Mouse (Mus musculus) heart, postnatal 10 days (tissue): ENCODE data around the gene Gps2. TPM values are rescaled to one million over a fixed set of nuclear protein-coding genes. Genes with fewer than 3 reads are reported as not detected.

Source experiments
- DNase-seq, 2 experiments: peaks; one replicate each; pipeline ENCODE4 v3.0.0; 2021
- intact Hi-C: fragments of 180-260 bp; cut with DNase I; formaldehyde crosslinking; loops from one replicate; pipeline ENCODE4 v1.15.1; 2025
- total RNA-seq, 2 experiments: library from RNA; stranded (reverse); gene quantifications; 2 replicates each; pipeline ENCODE4 v1.2.3; 2021

Gps2 gene
- 10 to 100 TPM; 29.4 to 30.5 TPM for total RNA-seq

- intact Hi-C loops: no loop called here
Measured at GRCm38 (mm10) chr11:69913554-69914371, at the start of gene Gps2. Gene Gps2 (plus strand): TSS chr11:69913888.

GRCm38 (mm10) chr11:69864138-69864860 lies 49.4 kb upstream of the Gps2 start:
- intact Hi-C loops: no loop called here
- DNase-seq: no peak

More at GRCm38 (mm10) chr11:69913554-69914371, at the start of gene Gps2:
- peak; percentile 95 to 96 for DNase-seq

- intact Hi-C loops: no loop called here
- DNase-seq: no peak
Measured at GRCm38 (mm10) chr11:69865561-69865960, 48.1 kb upstream of the Gps2 start.

- no peak for DNase-seq
- intact Hi-C loops: no loop called here
Measured at GRCm38 (mm10) chr11:69867335-69867734, 46.4 kb upstream of the Gps2 start.

- intact Hi-C loops: no loop called here
- no peak for DNase-seq
Measured at GRCm38 (mm10) chr11:69870289-69871069, 43.2 kb upstream of the Gps2 start.

DNA sequence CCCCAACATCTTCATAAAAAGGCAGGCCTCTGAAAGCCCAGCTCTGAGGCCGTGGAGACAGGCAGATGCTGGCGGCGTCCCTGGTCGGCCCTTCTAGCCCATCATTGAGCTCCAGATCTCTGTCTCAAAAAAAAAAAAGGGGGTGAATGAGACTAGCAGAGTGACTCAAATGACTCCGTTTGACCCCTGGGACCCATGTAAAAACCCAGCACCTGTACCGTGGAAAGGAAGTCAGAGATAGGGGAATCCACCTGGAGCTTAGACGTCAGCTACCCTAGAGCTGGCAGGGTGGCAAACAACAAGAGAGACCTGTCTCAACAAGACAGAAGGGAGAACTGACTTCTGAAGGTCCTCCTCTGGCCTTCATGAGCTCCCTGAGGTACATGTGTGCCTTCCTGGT lies 41.9 kb upstream of the Gps2 start:
- intact Hi-C loops: no loop called here
- DNase-seq: no peak

DNA sequence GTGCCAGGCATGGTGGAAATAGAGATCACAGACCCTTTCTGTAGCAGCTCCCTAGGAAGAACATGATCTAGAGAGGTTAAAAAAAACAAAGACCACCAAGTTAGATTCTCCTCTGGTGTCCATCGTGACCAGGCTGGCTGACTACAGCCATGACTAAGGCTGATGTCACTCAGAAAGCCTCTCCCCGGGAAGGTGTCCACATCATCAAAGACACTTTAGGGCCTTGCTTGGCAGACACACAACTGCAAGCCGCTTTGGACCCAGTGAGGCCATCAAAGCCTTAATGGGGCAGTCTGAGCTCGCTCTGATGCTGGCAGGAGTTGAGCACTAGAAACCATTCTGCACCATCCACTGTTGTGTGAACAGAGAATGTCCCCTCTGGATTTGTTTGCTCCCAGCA lies 41.2 kb upstream of the Gps2 start:
- DNase-seq: no peak
- intact Hi-C loops: no loop called here

DNA sequence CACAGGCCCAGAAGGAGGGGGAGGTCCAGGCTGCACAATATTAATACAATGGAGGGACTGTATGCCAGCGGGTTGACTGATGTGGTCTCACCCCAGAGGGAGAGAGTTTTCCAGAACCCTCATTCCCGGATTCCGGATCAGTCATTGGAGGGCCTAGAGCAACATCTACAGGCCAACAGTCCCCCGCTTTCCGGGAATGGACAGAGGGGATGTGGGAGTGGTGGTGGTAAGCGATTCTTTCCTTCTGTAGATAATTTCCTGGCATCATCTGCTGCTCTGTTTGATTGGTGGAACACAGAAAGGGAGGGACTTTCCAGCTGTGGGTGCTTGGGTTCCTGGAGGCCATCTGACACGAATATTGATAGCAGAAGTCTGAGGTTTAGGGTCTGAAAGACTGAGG lies 37.5 kb upstream of the Gps2 start:
- intact Hi-C loops: loop anchor here (2.0 to 5.0 kb wide), 3 partner anchors 71 to 149 kb away; partner anchors contain the start of genes Polr2a and Tmem102
- peak; percentile 78 to 81 for DNase-seq

- intact Hi-C loops: loop anchor here (1.0 to 5.0 kb wide), 4 partner anchors 72 to 195 kb away; partner anchors contain the start of genes Polr2a, Senp3 and Tmem102
- peak; percentile 92 to 95 for DNase-seq
Measured at GRCm38 (mm10) chr11:69876867-69877266, 36.8 kb upstream of the Gps2 start.

GRCm38 (mm10) chr11:69877878-69878277 lies 35.8 kb upstream of the Gps2 start, which contains the start of gene Tmem95:
Gene Tmem95 (minus strand): TSS chr11:69878018.
- intact Hi-C loops: loop anchor here (1.0 to 5.0 kb wide), 4 partner anchors 73 to 196 kb away; partner anchors contain the start of genes Polr2a, Senp3 and Tmem102
- DNase-seq: no peak

GRCm38 (mm10) chr11:69878399-69878798 lies 35.3 kb upstream of the Gps2 start:
- intact Hi-C loops: loop anchor here (5.0 kb wide), 1 partner anchor 151 kb away; no protein-coding TSS in a partner anchor
- DNase-seq: no peak

GRCm38 (mm10) chr11:69878952-69879351 lies 34.7 kb upstream of the Gps2 start:
- intact Hi-C loops: loop anchor here (5.0 kb wide), 1 partner anchor 152 kb away; no protein-coding TSS in a partner anchor
- no peak for DNase-seq

DNA sequence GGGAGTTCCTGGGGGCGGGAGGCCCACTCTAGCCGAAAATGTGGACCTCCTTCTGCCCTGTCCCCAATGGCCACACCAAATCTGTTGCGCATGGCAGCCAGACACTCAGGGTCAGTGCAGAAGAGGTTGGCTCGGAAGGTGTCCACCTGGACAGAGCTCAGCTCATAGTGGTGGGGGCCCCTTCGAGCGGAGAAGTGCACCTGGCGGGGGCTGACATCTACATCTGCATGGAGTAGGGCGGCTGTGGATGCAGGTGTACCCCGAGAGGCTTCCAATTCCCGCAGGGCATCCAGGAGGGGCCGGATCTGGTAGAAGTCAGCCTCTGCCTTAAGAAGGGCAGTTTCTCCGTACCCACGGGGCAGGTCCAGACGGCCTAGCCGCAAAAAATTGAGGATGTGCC lies 34.0 kb upstream of the Gps2 start:
- no peak for DNase-seq
- intact Hi-C loops: loop anchor here (1.0 to 5.0 kb wide), 3 partner anchors 39 to 152 kb away; no protein-coding TSS in a partner anchor

GRCm38 (mm10) chr11:69880506-69880852 lies 33.2 kb upstream of the Gps2 start:
- peak; percentile 83 to 86 for DNase-seq
- intact Hi-C loops: loop anchor here (1.0 to 2.0 kb wide), 2 partner anchors 38 to 69 kb away; no protein-coding TSS in a partner anchor

DNA sequence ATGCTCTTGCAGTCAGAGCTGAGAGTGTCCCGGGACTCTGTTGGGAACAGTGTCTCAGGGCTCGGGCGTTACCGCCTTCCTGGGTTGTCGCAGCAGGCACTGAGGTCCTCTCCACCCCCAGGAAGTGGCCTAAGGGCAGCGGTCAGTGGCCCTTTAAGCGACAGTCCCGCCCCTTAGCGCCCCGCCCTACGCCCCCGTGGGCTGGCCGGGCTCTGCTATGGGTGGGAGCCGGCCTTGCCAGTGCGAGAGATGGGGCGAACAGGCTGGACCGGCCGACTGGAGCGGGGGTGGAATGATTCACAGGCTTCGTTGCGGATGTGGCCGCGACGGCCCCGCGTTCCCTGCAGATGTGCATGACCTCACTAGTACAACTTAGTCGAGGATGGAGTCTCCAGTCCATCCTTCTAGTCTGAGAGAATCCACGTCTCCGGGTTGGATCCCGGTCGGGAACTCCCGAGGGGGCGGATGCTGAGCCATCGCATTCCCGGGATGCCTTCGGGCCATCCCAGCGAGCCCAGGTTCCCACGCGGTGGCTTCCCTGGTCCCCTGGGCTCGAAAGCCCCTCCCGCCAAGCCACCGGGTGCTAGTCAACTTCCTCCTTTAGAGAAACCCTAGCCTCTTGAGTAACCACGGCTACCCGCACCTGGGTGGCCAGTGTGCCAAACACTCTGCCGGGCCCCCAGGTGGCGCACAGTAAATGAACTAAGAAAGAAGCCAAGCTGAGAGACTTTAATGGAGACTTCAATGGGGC lies 32.7 kb upstream of the Gps2 start, which contains the start of gene Kctd11:
TSS of gene Kctd11 (minus strand) at position 554 of the 751 bp plus-strand sequence.
- peak; percentile 92 to 94 for DNase-seq
- intact Hi-C loops: loop anchor here (1.0 to 2.0 kb wide), 2 partner anchors 38 to 68 kb away; no protein-coding TSS in a partner anchor

DNA sequence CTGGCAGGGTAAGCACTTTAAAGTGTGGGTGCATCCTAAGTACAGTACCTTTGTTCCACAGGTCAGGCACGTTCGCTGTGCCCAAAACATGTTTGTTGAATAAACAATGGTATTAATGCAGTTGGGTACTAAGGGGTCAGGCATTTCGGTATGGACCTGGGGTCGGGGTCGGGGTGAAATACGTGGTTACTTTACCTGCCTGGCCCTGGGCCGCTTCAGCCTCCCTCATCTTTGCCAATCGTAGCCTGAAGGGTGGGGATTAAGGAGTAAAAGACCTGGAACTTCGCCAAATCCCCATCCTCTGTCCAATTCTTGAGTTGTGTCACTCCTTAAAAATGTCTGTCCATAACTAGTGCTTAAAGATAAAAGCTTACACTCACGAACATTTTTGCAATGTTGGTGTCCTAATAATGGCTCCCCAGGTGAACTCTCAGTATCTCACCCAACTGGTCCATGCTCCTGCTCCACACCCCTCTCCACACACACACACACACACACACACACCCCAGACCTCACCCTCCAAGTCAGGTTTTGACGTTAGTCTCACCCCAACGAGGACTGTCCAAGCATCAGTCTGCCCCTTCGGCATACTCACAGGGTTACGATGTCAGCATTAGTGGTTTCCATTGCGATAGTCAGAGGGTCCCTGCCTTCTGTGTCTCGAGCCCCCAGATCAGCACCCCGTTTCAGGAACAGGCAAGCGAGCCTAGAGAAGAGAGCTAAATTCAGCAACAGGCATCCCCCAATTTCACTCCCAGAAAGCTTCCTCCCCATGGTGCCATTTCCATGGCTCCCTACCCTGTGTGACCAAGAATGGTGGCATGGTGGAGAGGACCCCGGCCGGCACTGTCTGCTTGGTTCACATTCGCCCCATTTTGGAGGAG lies 31.7 kb upstream of the Gps2 start:
- no peak for DNase-seq
- intact Hi-C loops: loop anchor here (2.0 kb wide), 1 partner anchor 37 kb away; no protein-coding TSS in a partner anchor

DNA sequence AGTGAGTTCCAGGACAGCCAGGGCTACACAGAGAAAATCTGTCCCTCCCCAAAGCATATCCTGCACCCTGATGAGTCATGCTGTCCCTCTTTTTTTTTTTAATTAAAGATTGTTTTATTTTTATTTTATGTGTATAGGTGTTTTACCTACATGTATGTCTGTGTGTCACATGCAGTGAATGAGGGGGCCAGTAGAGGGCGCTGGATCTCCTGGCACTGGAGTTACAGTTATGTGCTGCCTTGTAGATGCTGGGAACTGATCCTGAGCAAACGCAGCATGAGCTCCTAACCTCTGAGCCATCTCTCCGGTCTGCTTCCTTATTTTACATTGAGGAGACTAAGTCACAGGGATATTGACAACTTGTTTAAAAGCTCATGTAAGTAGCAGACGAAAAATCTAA lies 30.6 kb upstream of the Gps2 start:
- DNase-seq: no peak

GRCm38 (mm10) chr11:69883527-69884151 lies 30.0 kb upstream of the Gps2 start:
- intact Hi-C loops: loop anchor here (2.0 kb wide), 1 partner anchor 17 kb away; the partner anchor contains the start of genes 2810408A11Rik and Neurl4
- no peak for DNase-seq

More for the DNA sequence above, 30.6 kb upstream of the Gps2 start:
- intact Hi-C loops: no loop called here
